Mouse (Mus musculus): ENCODE measurements around the gene Rgl3. TPM values are rescaled to one million over a fixed set of nuclear protein-coding genes. Genes with fewer than 3 reads are reported as not detected.

The Rgl3 gene
- polyA plus RNA-seq, 1 experiment from 2014 or later = 1.3 TPM

Other genes with a start within 250 kb of the Rgl3 start
- gene Spc24, start 229.1 kb downstream of the Rgl3 start, polyA plus RNA-seq (2014; fragmentation: Nextera tagmentation; extraction: Ambion mirVana) = 17.7 and 18.7 TPM in 2 replicates
- 3.0 and 3.3 TPM in 2 replicates for gene Kank2, start 190.7 kb downstream of the Rgl3 start, polyA plus RNA-seq (2014; fragmentation: Nextera tagmentation; extraction: Ambion mirVana)
- gene Angptl8, start 153.9 kb downstream of the Rgl3 start, polyA plus RNA-seq (2014; fragmentation: Nextera tagmentation; extraction: Ambion mirVana) = 0.33 and 0.62 TPM in 2 replicates
- 16.3 and 18.0 TPM in 2 replicates for gene Dock6, start 136.8 kb downstream of the Rgl3 start, polyA plus RNA-seq (2014; fragmentation: Nextera tagmentation; extraction: Ambion mirVana)
- 15.2 and 17.3 TPM in 2 replicates for gene Rab3d, start 71.3 kb downstream of the Rgl3 start, polyA plus RNA-seq (2014; fragmentation: Nextera tagmentation; extraction: Ambion mirVana)
- gene Ccdc159, start 62.0 kb downstream of the Rgl3 start, polyA plus RNA-seq (2014; fragmentation: Nextera tagmentation; extraction: Ambion mirVana) = 5.6 and 8.3 TPM in 2 replicates
- 45.2 and 58.9 TPM in 2 replicates for gene Tmem205, start 61.9 kb downstream of the Rgl3 start, polyA plus RNA-seq (2014; fragmentation: Nextera tagmentation; extraction: Ambion mirVana)
- gene Plppr2, start 52.4 kb downstream of the Rgl3 start, polyA plus RNA-seq (2014; fragmentation: Nextera tagmentation; extraction: Ambion mirVana) = 90.6 and 102 TPM in 2 replicates
- 18.2 and 19.9 TPM in 2 replicates for gene Swsap1, start 33.7 kb downstream of the Rgl3 start, polyA plus RNA-seq (2014; fragmentation: Nextera tagmentation; extraction: Ambion mirVana)
- 1.4 and 2.4 TPM in 2 replicates for gene Epor, start 25.9 kb downstream of the Rgl3 start, polyA plus RNA-seq (2014; fragmentation: Nextera tagmentation; extraction: Ambion mirVana)
- 4.1 and 6.2 TPM in 2 replicates for gene Ccdc151, start 13.2 kb upstream of the Rgl3 start, polyA plus RNA-seq (2014; fragmentation: Nextera tagmentation; extraction: Ambion mirVana)
- 70.1 and 73.6 TPM in 2 replicates for gene Prkcsh, start 13.4 kb upstream of the Rgl3 start, polyA plus RNA-seq (2014; fragmentation: Nextera tagmentation; extraction: Ambion mirVana)
- gene Elavl3, start 62.6 kb upstream of the Rgl3 start, polyA plus RNA-seq (2014; fragmentation: Nextera tagmentation; extraction: Ambion mirVana) = 129 and 130 TPM in 2 replicates
- not detected in 2 replicates for gene Gm49318, start 81.8 kb upstream of the Rgl3 start, polyA plus RNA-seq (2014; fragmentation: Nextera tagmentation; extraction: Ambion mirVana)
- 12.4 and 13.3 TPM in 2 replicates for gene Zfp653, start 81.9 kb upstream of the Rgl3 start, polyA plus RNA-seq (2014; fragmentation: Nextera tagmentation; extraction: Ambion mirVana)
- gene Ecsit, start 96.0 kb upstream of the Rgl3 start, polyA plus RNA-seq (2014; fragmentation: Nextera tagmentation; extraction: Ambion mirVana) = 49.3 and 54.4 TPM in 2 replicates
- gene Cnn1, start 109.8 kb upstream of the Rgl3 start, polyA plus RNA-seq (2014; fragmentation: Nextera tagmentation; extraction: Ambion mirVana) = 1.0 and 1.1 TPM in 2 replicates
- 192 and 193 TPM in 2 replicates for gene Elof1, start 127.7 kb upstream of the Rgl3 start, polyA plus RNA-seq (2014; fragmentation: Nextera tagmentation; extraction: Ambion mirVana)
- gene Acp5, start 146.3 kb upstream of the Rgl3 start, polyA plus RNA-seq (2014; fragmentation: Nextera tagmentation; extraction: Ambion mirVana) = 0.47 and 0.60 TPM in 2 replicates
- gene Pigyl, start 167.4 kb upstream of the Rgl3 start, polyA plus RNA-seq (2014; fragmentation: Nextera tagmentation; extraction: Ambion mirVana) = 78.5 and 101 TPM in 2 replicates
- gene Zfp872, start 198.6 kb upstream of the Rgl3 start, polyA plus RNA-seq (2014; fragmentation: Nextera tagmentation; extraction: Ambion mirVana) = 0.43 and 0.69 TPM in 2 replicates
- 10.5 and 11.5 TPM in 2 replicates for gene Zfp809, start 236.3 kb upstream of the Rgl3 start, polyA plus RNA-seq (2014; fragmentation: Nextera tagmentation; extraction: Ambion mirVana)